ENCODE assay signal across 35 mouse cellular contexts in the genomic region with DNA sequence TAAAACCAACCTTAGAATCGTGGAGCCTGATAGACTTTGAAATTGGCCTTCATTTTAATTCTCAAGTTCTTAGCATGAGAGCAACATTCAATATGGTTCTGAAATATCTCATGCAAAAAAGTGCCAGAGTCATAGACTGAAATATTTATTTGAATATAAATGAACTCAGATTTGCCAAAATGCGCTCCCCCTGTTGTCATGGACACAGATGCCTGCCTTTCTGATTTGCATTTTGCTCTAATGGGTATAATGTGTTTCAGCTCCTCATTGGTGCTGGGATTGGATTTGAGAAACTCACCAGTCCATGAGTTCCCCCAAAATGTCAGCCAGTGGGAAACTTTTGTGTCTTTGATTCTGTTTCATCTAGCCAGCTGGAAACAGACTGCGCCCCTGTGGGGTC.
DNase-seq lines count a peak whose midpoint lies in the region; ATAC-seq and TF ChIP-seq lines count a peak whose summit lies in the region.
"Had no signal": no experiment of that assay in that cellular context is flagged by ENCODE, and none has a peak within 500 bp of the region (broad histone marks: within the 10 kb centered on the region; RNA-seq: fewer than 3 reads in every experiment).

No protein-coding gene starts in this region.

- ATAC-seq in forebrain, postnatal 0 days, result peak; percentile 72
- no peak for ATAC-seq in forebrain, embryonic 12.5 days (ENCODE audit: low FRiP score)
- no peak for ATAC-seq in neural tube, embryonic 15.5 days (ENCODE audit: low FRiP score)
- no peak for ATAC-seq in midbrain, embryonic 11.5 days (ENCODE audit: low FRiP score)
- ATAC-seq: intestine, embryonic 16.5 days; Patski had no signal

- no peak for TF ChIP-seq CTCF in forebrain, postnatal 0 days (IDR thresholded peaks at IDR 0.05; ENCODE audit: low read depth)

- H3K4me3 ChIP-seq in forebrain, postnatal 0 days (ENCODE audit: low read depth, low read length), result no peak overlapping the region
- H3K4me3 ChIP-seq in forebrain, embryonic 12.5 days (replicated peaks), result no peak overlapping the region
- H3K4me3 ChIP-seq in neural tube, embryonic 15.5 days (replicated peaks), result no peak overlapping the region
- no peak overlapping the region for H3K4me3 ChIP-seq in midbrain, embryonic 11.5 days (ENCODE audit: low read depth, low read length)
- H3K4me3 ChIP-seq: embryonic facial prominence, embryonic 13.5 days; forebrain, embryonic 10.5 days; hindbrain, embryonic 13.5 days; left cerebral cortex, adult 2 months; liver, embryonic 13.5 days; myocyte; neural tube, embryonic 12.5 days had no signal

- no peak overlapping the region for H3K27ac ChIP-seq in forebrain, postnatal 0 days (ENCODE audit: low read depth, low read length)
- H3K27ac ChIP-seq in forebrain, embryonic 12.5 days, result no peak overlapping the region
- H3K27ac ChIP-seq in neural tube, embryonic 15.5 days (replicated peaks), result no peak overlapping the region
- no peak overlapping the region for H3K27ac ChIP-seq in midbrain, embryonic 11.5 days (ENCODE audit: low read depth, low read length)
- H3K27ac ChIP-seq: embryonic facial prominence, embryonic 13.5 days; forebrain, embryonic 10.5 days; hindbrain, embryonic 13.5 days; kidney, postnatal 0 days; left cerebral cortex, adult 2 months; liver, embryonic 13.5 days; macrophage; neural tube, embryonic 12.5 days had no signal

- H3K4me2 ChIP-seq in forebrain, postnatal 0 days (ENCODE audit: low read depth), result no peak overlapping the region
- no peak overlapping the region for H3K4me2 ChIP-seq in forebrain, embryonic 12.5 days
- no peak overlapping the region for H3K4me2 ChIP-seq in neural tube, embryonic 15.5 days
- H3K4me2 ChIP-seq in midbrain, embryonic 11.5 days, result no peak overlapping the region
- H3K4me2 ChIP-seq: embryonic facial prominence, embryonic 13.5 days; heart, embryonic 11.5 days; hindbrain, embryonic 13.5 days; liver, embryonic 13.5 days; neural tube, embryonic 12.5 days had no signal

- no peak overlapping the region for H3K9ac ChIP-seq in forebrain, postnatal 0 days
- H3K9ac ChIP-seq in forebrain, embryonic 12.5 days, result no peak overlapping the region
- no peak overlapping the region for H3K9ac ChIP-seq in neural tube, embryonic 15.5 days (replicated peaks)
- H3K9ac ChIP-seq in midbrain, embryonic 11.5 days (ENCODE audit: low read length), result no peak overlapping the region
- H3K9ac ChIP-seq: embryonic facial prominence, embryonic 13.5 days; hindbrain, embryonic 13.5 days; liver, embryonic 13.5 days; neural tube, embryonic 12.5 days had no signal

- DNase-seq in forebrain, postnatal 0 days, result peak; percentile 67
- peak; percentile 25 to 41 for DNase-seq in left cerebral cortex, postnatal 14 days (ENCODE audit: low spot score in 2 of 2)
- no peak for DNase-seq in left cerebral cortex, adult 9 months (ENCODE audit: low spot score in 2 of 2)
- peak; percentile 42 for DNase-seq in brain, embryonic 18.5 days (ENCODE audit: low read depth, low spot score)
- peak; percentile 6 to 59 for DNase-seq in layer of hippocampus, postnatal 14 days (ENCODE audit: low spot score in 2 of 2)
- DNase-seq in midbrain, embryonic 11.5 days (ENCODE audit: low spot score, missing footprints), result no peak
- DNase-seq: adrenal gland, postnatal 10 days; cerebellum, adult 18-20 months; cerebellum, postnatal 10 days; gastrocnemius, postnatal 36 days; heart, adult 18-20 months; heart, postnatal 4 days; kidney, adult 8-10 months; kidney, postnatal 4 days; left cerebral cortex, postnatal 4 days; liver, embryonic 13.5 days; lung, adult 2 months; lung, postnatal 10 days; retina, postnatal 1 day; spleen, adult 18-20 months; thymus, adult 18-20 months; thymus, postnatal 25 days had no signal

- intact Hi-C loops in left cerebral cortex, postnatal 14 days (cut with DNase I), result no loop called here

- no peaks in the 10 kb centered on the region for H3K27me3 ChIP-seq in forebrain, postnatal 0 days (ENCODE audit: insufficient read depth, low read length)
- H3K27me3 ChIP-seq in forebrain, embryonic 12.5 days, result peaks cover 5% of the 10 kb centered on the region; the same call in 1 of the 2 replicates
- H3K27me3 ChIP-seq in neural tube, embryonic 15.5 days (replicated peaks), result no peaks in the 10 kb centered on the region
- H3K27me3 ChIP-seq in midbrain, embryonic 11.5 days (ENCODE audit: control insufficient read depth, insufficient read depth, low read length), result no peaks in the 10 kb centered on the region
- H3K27me3 ChIP-seq: embryonic facial prominence, embryonic 13.5 days; hindbrain, embryonic 13.5 days; liver, embryonic 13.5 days; neural tube, embryonic 12.5 days; Patski had no signal

- no peaks in the 10 kb centered on the region for H3K9me3 ChIP-seq in forebrain, postnatal 0 days (ENCODE audit: low read length)
- peaks cover 4% of the 10 kb centered on the region; the same call in 1 of the 2 replicates for H3K9me3 ChIP-seq in forebrain, embryonic 12.5 days
- H3K9me3 ChIP-seq in neural tube, embryonic 15.5 days (replicated peaks), result no peaks in the 10 kb centered on the region
- no peaks in the 10 kb centered on the region; the same call in 1 of the 2 replicates for H3K9me3 ChIP-seq in midbrain, embryonic 11.5 days (ENCODE audit: control insufficient read depth, low read length)
- H3K9me3 ChIP-seq: embryonic facial prominence, embryonic 13.5 days; hindbrain, embryonic 13.5 days; liver, embryonic 13.5 days; neural tube, embryonic 12.5 days had no signal

- WGBS in forebrain, postnatal 0 days, result 52% methylated on average over 3 of the region's 3 CpGs
- 81% methylated on average over 3 of the region's 3 CpGs for WGBS in forebrain, embryonic 12.5 days
- WGBS in neural tube, embryonic 15.5 days, result 77% methylated on average over 3 of the region's 3 CpGs
- 85% methylated on average over 3 of the region's 3 CpGs for WGBS in midbrain, embryonic 11.5 days

- no peaks in the 10 kb centered on the region for H3K36me3 ChIP-seq in forebrain, postnatal 0 days (ENCODE audit: insufficient read depth)
- no peaks in the 10 kb centered on the region for H3K36me3 ChIP-seq in forebrain, embryonic 12.5 days (replicated peaks)
- H3K36me3 ChIP-seq in neural tube, embryonic 15.5 days, result no peaks in the 10 kb centered on the region
- no peaks in the 10 kb centered on the region for H3K36me3 ChIP-seq in midbrain, embryonic 11.5 days (ENCODE audit: control insufficient read depth, insufficient read depth, low read length)
- H3K36me3 ChIP-seq: embryonic facial prominence, embryonic 13.5 days; forebrain, embryonic 10.5 days; hindbrain, embryonic 13.5 days; liver, embryonic 13.5 days; neural tube, embryonic 12.5 days had no signal

- H3K4me1 ChIP-seq in forebrain, postnatal 0 days (ENCODE audit: insufficient read depth), result no peaks in the 10 kb centered on the region
- no peaks in the 10 kb centered on the region; the same call in 1 of the 2 replicates for H3K4me1 ChIP-seq in forebrain, embryonic 12.5 days
- H3K4me1 ChIP-seq in neural tube, embryonic 15.5 days, result no peaks in the 10 kb centered on the region
- no peaks in the 10 kb centered on the region for H3K4me1 ChIP-seq in midbrain, embryonic 11.5 days (ENCODE audit: control insufficient read depth, insufficient read depth, low read length)
- H3K4me1 ChIP-seq: embryonic facial prominence, embryonic 13.5 days; hindbrain, embryonic 13.5 days; liver, embryonic 13.5 days; neural tube, embryonic 12.5 days had no signal

Comparison
In these comparisons a context has a peak if more than half of its experiments do, and no peak if none do; other contexts are left out.
1. DNase-seq: peak in forebrain, postnatal 0 days (single experiment), left cerebral cortex, postnatal 14 days (2 of 2), brain, embryonic 18.5 days (single experiment) and layer of hippocampus, postnatal 14 days (2 of 2); none in left cerebral cortex, adult 9 months (0 of 2) and midbrain, embryonic 11.5 days (single experiment).